Mouse (Mus musculus) ES-E14 (cell line): ENCODE data around the gene Rtn4rl1. TPM values are rescaled to one million over a fixed set of nuclear protein-coding genes. Genes with fewer than 3 reads are reported as not detected.

ENCODE experiments used
- DNase-seq: peaks from one replicate; pipeline ENCODE4 v3.0.0-alpha.2; 2013; ENCODE audit warnings: low read depth, low spot score
- H3K27ac ChIP-seq: 2 replicates; pipeline ENCODE4 v1.5.1; 2012; ENCODE audit warnings: low read depth, mild to moderate bottlenecking, low read length, moderate library complexity, mixed read lengths; ENCODE audit not compliant: poor library complexity, insufficient read depth, severe bottlenecking
- H3K36me3 ChIP-seq: 2 replicates; pipeline ENCODE4 v1.6.1; 2012; ENCODE audit warnings: mild to moderate bottlenecking, low read length, moderate library complexity, mixed read lengths; ENCODE audit not compliant: control insufficient read depth, poor library complexity, insufficient read depth, severe bottlenecking
- H3K4me1 ChIP-seq, 2 experiments: fragments of 150-350 bp in 1 of 2; sonication (generic) in 1 of 2; 2 replicates each; pipeline ENCODE4 v1.6.1; 2012; ENCODE audit warnings: low read length in 2 of 2, mild to moderate bottlenecking in 1 of 2, mixed read lengths in 1 of 2; ENCODE audit not compliant: control insufficient read depth in 2 of 2, insufficient read depth in 2 of 2, poor library complexity in 1 of 2
- H3K4me3 ChIP-seq, 2 experiments: fragments of 150-350 bp in 1 of 2; sonication (generic) in 1 of 2; 2 replicates each; pipeline ENCODE4 v1.5.1; 2012; ENCODE audit warnings: low read length in 2 of 2, low read depth in 1 of 2, mild to moderate bottlenecking in 1 of 2, mixed read lengths in 1 of 2; ENCODE audit not compliant: insufficient read depth in 1 of 2, poor library complexity in 1 of 2, severe bottlenecking in 1 of 2
- H3K9ac ChIP-seq: 2 replicates; pipeline ENCODE4 v1.6.1; 2012; ENCODE audit warnings: low read depth, mild to moderate bottlenecking, low read length, mixed read lengths; ENCODE audit not compliant: poor library complexity, insufficient read depth, severe bottlenecking
- H3K9me3 ChIP-seq: fragments of 150-350 bp; sonication (generic); 2 replicates; pipeline ENCODE4 v1.6.1; 2012; ENCODE audit warnings: low read depth, mild to moderate bottlenecking, low read length; ENCODE audit not compliant: control insufficient read depth, insufficient read depth
- CHD2 ChIP-seq: IDR thresholded peaks from 2 replicates; pipeline ENCODE4 v1.6.1; 2014; ENCODE audit warnings: mild to moderate bottlenecking, low read depth, low read length, inconsistent platforms
- HCFC1 ChIP-seq: IDR thresholded peaks from 2 replicates; pipeline ENCODE4 v1.6.1; 2012; ENCODE audit warnings: low read length, inconsistent platforms, borderline replicate concordance; ENCODE audit not compliant: insufficient read depth
- MAFK ChIP-seq: IDR thresholded peaks from 2 replicates; pipeline ENCODE4 v1.6.1; 2014; ENCODE audit warnings: mild to moderate bottlenecking, low read depth, low read length, inconsistent platforms; ENCODE audit not compliant: insufficient read depth
- ZC3H11A ChIP-seq: IDR thresholded peaks from 2 replicates; pipeline ENCODE4 v1.6.1; 2012; ENCODE audit warnings: low read depth, mild to moderate bottlenecking, inconsistent platforms, low read length, borderline replicate concordance
- ZNF384 ChIP-seq: IDR thresholded peaks from 2 replicates; pipeline ENCODE4 v1.6.1; 2012; ENCODE audit warnings: low read depth, low read length, inconsistent platforms
- in situ Hi-C, 2 experiments: fragments of 600-800 bp; cut with MboI; formaldehyde crosslinking; loops; one replicate each; pipeline ENCODE4 v1.15.1; 2025; ENCODE audit warnings: low sequenced_read_pairs in 2 of 2, inconsistent platforms in 1 of 2; ENCODE audit not compliant: unreplicated experiment in 2 of 2
- total RNA-seq: library from RNA; depleted of rRNA; stranded (reverse); fragments of 300-350 nt; gene quantifications from 2 replicates; pipeline ENCODE4 v1.2.3, GENCODE M21; 2012

Rtn4rl1 gene
- total RNA-seq, 1 experiment = 1.0 TPM

GRCm38 (mm10) chr11:75166193-75166842, 27.3 kb upstream of the Rtn4rl1 start:
- no peaks in the 10 kb centered on the region; the same call in 1 of the 2 replicates for H3K36me3 ChIP-seq
- H3K9me3 ChIP-seq = no peaks in the 10 kb centered on the region
- peaks cover 0 to 12% of the 10 kb centered on the region in 2 experiments; a peak in 1 of 4 replicates for H3K4me1 ChIP-seq
- TF ChIP-seq CHD2 = no peak
- TF ChIP-seq ZNF384 = no peak
- TF ChIP-seq HCFC1 = no peak
- no peak for TF ChIP-seq MAFK
- no peak for TF ChIP-seq ZC3H11A
- in situ Hi-C loops = no loop called here
- peak overlapping the region; percentile 37; the same call in 1 of the 2 replicates for H3K9ac ChIP-seq
- no peak for DNase-seq
- peak overlapping the region; percentile 43 to 44; a peak in 3 of 4 replicates for H3K4me3 ChIP-seq
- no peak overlapping the region for H3K27ac ChIP-seq

GRCm38 (mm10) chr11:75166861-75167642, 26.5 kb upstream of the Rtn4rl1 start:
- H3K4me1 ChIP-seq = peaks cover 0 to 15% of the 10 kb centered on the region in 2 experiments; a peak in 1 of 4 replicates
- no peak for DNase-seq
- peak overlapping the region; percentile 37; the same call in 1 of the 2 replicates for H3K9ac ChIP-seq
- in situ Hi-C loops = no loop called here
- H3K4me3 ChIP-seq = peak overlapping the region; percentile 43 to 44; a peak in 3 of 4 replicates
- no peaks in the 10 kb centered on the region; the same call in 1 of the 2 replicates for H3K36me3 ChIP-seq
- no peak overlapping the region for H3K27ac ChIP-seq
- TF ChIP-seq MAFK (no peak), CHD2 (no peak), ZC3H11A (no peak), ZNF384 (no peak), HCFC1 (no peak)
- H3K9me3 ChIP-seq = no peaks in the 10 kb centered on the region

GRCm38 (mm10) chr11:75167643-75168589, 25.7 kb upstream of the Rtn4rl1 start:
- H3K4me3 ChIP-seq = peak overlapping the region; percentile 62 to 74
- H3K9me3 ChIP-seq = no peaks in the 10 kb centered on the region
- TF ChIP-seq HCFC1 (no peak), ZC3H11A (no peak), ZNF384 (no peak), MAFK (no peak)
- in situ Hi-C loops = no loop called here
- H3K9ac ChIP-seq = no peak overlapping the region
- no peak for DNase-seq
- no peaks in the 10 kb centered on the region; the same call in 1 of the 2 replicates for H3K36me3 ChIP-seq
- peaks cover 0 to 16% of the 10 kb centered on the region in 2 experiments; a peak in 1 of 4 replicates for H3K4me1 ChIP-seq
- no peak overlapping the region for H3K27ac ChIP-seq

GRCm38 (mm10) chr11:75168590-75169361, 24.8 kb upstream of the Rtn4rl1 start:
- no peak for DNase-seq
- Histone ChIP-seq H3K4me1 (peaks cover 0 to 20% of the 10 kb centered on the region in 2 experiments; a peak in 1 of 4 replicates), H3K27ac (no peak overlapping the region), H3K9ac (peak overlapping the region; percentile 46), H3K9me3 (no peaks in the 10 kb centered on the region), H3K36me3 (no peaks in the 10 kb centered on the region), H3K4me3 (peak overlapping the region; percentile 62 to 74)
- in situ Hi-C loops = no loop called here
- no peak for TF ChIP-seq MAFK
- 0 out of 2 replicates have a peak, but pooled peaks have one; percentile 15 for TF ChIP-seq ZC3H11A
